Mouse (Mus musculus): ENCODE data around the gene Lmna. TPM values are rescaled to one million over a fixed set of nuclear protein-coding genes. Genes with fewer than 3 reads are reported as not detected.
A peak's percentile ranks its signal among the peaks of the same experiment; 100 is the strongest.

Gene Lmna
- polyA plus RNA-seq, 1 experiment from 2014 or later, result 51.6 TPM

DNA sequence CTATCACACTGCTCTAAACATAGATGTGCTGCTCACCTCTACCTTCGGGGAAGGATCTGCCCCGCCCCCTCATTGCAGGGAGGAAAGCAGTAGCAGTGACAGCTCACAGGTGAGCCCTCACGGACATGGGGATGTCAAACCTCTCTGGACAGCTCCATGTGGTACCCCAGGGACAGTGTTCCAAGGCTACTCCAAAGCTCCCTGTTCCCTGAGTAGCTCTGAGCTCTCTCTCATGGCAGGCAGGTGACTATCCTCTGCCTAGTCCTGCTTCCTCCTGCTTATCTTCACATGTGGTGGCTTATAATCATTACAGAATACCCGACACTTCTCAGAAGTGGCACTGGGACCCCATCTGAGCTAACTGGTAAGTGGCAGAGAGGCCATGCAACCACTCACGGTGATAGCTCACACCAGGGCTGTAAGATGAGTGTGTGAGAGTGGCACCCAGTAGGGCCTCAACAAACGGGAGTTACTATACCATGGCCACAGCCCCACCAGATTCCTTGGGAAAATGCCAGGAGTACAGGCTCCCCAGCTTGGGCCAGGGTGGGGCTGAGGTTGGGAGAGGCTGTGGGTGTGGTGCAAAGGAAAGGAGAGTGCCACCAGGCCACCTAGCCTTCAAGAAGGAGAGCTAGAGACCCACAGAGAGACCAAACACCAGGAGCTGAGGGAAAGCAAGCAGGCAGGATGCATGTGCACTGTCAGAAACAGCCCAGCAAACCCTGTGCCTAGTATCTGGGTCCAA, 37.1 kb upstream of the Lmna start:
- Histone ChIP-seq H3K27ac (no peak overlapping the region), H3K27me3 (replicated peaks) (no peaks in the 10 kb centered on the region), H3K9ac (no peak overlapping the region), H3K4me3 (no peak overlapping the region), H3K9me3 (no peaks in the 10 kb centered on the region), H3K36me3 (replicated peaks) (no peaks in the 10 kb centered on the region), H3K4me2 (no peak overlapping the region), H3K4me1 (peaks cover 13% of the 10 kb centered on the region)
- 77% methylated on average over 6 of the region's 6 CpGs for WGBS
- no peak for ATAC-seq (replicated peaks)

DNA sequence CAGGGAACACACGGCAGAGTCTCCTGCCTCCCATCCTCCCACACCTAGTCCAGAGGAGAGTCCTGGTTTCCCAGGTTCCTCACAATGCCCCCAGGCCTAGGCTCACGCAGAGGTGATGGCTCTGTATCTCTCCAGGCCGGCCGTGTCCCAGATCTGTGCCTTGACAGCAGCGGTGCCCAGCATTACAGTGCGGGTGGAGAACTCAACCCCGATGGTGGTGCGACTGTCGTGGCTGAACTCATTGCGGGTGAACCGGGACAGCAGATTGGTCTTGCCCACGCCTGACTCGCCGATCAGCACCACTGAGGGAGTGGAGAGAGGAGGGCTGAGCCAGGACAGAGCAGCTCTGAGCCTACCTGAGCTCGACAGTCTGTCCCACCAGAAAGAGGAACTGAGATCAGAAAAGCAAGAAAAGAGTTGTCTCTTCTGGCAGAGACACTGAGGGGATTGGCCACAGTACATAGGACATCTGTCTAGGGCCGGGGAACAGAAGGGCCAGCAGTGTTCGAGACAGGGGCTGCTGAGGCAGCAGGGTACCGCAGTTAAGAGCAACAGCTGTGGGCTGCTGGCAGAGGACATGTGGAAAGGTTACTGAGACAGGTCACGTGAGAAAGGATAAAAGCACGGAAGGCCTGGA, 35.3 kb upstream of the Lmna start:
- Histone ChIP-seq H3K9me3 (no peaks in the 10 kb centered on the region), H3K36me3 (replicated peaks) (peaks cover 6% of the 10 kb centered on the region; the same call in 1 of the 2 replicates), H3K27me3 (replicated peaks) (no peaks in the 10 kb centered on the region), H3K4me1 (peaks cover 25% of the 10 kb centered on the region), H3K4me2 (no peak overlapping the region), H3K9ac (no peak overlapping the region), H3K4me3 (no peak overlapping the region), H3K27ac (no peak overlapping the region)
- ATAC-seq (replicated peaks), result no peak
- 64% methylated on average over 20 of the region's 20 CpGs for WGBS

- WGBS, result 35% methylated on average over 5 of the region's 5 CpGs
- ATAC-seq (replicated peaks), result no peak
- H3K4me3 ChIP-seq, result no peak overlapping the region
Measured at GRCm38 (mm10) chr3:88544514-88544913, 34.8 kb upstream of the Lmna start.

GRCm38 (mm10) chr3:88543651-88544410, 34.1 kb upstream of the Lmna start:
- Histone ChIP-seq H3K27ac (no peak overlapping the region), H3K4me3 (no peak overlapping the region), H3K4me1 (peaks cover 34% of the 10 kb centered on the region), H3K27me3 (replicated peaks) (no peaks in the 10 kb centered on the region), H3K9ac (no peak overlapping the region), H3K4me2 (no peak overlapping the region), H3K9me3 (no peaks in the 10 kb centered on the region), H3K36me3 (replicated peaks) (peaks cover 8% of the 10 kb centered on the region; the same call in 1 of the 2 replicates)
- ATAC-seq (replicated peaks), result no peak
- WGBS, result 75% methylated on average over 5 of the region's 5 CpGs

More at GRCm38 (mm10) chr3:88544514-88544913, 34.8 kb upstream of the Lmna start:
- peaks cover 8% of the 10 kb centered on the region; the same call in 1 of the 2 replicates for H3K36me3 ChIP-seq (replicated peaks)
- H3K27ac ChIP-seq, result no peak overlapping the region
- H3K27me3 ChIP-seq (replicated peaks), result no peaks in the 10 kb centered on the region
- no peak overlapping the region for H3K9ac ChIP-seq
- H3K9me3 ChIP-seq, result no peaks in the 10 kb centered on the region
- no peak overlapping the region for H3K4me2 ChIP-seq
- H3K4me1 ChIP-seq, result peaks cover 30% of the 10 kb centered on the region

GRCm38 (mm10) chr3:88543174-88543573, 33.4 kb upstream of the Lmna start:
- Histone ChIP-seq H3K4me3 (no peak overlapping the region), H3K4me2 (no peak overlapping the region), H3K27me3 (replicated peaks) (no peaks in the 10 kb centered on the region), H3K27ac (no peak overlapping the region), H3K9me3 (no peaks in the 10 kb centered on the region), H3K4me1 (peaks cover 40% of the 10 kb centered on the region), H3K36me3 (replicated peaks) (peaks cover 14% of the 10 kb centered on the region), H3K9ac (no peak overlapping the region)
- no peak for ATAC-seq (replicated peaks)
- 80% methylated on average over 8 of the region's 8 CpGs for WGBS

DNA sequence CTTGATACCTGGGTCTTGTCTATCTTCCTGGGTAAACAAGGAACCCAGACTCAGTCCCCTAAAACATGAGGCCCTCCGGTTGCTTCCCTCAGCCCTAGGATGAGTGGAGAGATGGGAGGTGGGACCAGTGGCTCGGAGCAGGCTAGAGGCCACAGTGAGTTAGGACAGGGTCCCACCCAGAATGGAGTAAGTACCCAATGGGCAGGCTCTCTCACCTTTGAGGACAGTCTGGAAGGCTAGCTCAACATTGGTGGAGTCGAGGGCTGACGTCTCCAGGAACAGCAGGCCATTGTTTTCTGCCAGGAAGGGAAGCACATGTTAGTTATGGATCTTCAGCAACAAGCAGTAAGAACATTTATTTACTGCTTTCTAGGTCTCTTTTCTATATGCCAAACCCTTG, 32.7 kb upstream of the Lmna start:
- no peak overlapping the region for H3K4me3 ChIP-seq
- no peak for ATAC-seq (replicated peaks)
- peaks cover 20% of the 10 kb centered on the region for H3K36me3 ChIP-seq (replicated peaks)
- H3K27me3 ChIP-seq (replicated peaks), result no peaks in the 10 kb centered on the region
- peaks cover 47% of the 10 kb centered on the region for H3K4me1 ChIP-seq
- no peak overlapping the region for H3K9ac ChIP-seq
- H3K4me2 ChIP-seq, result no peak overlapping the region
- 83% methylated on average over 4 of the region's 4 CpGs for WGBS
- H3K27ac ChIP-seq, result no peak overlapping the region
- H3K9me3 ChIP-seq, result no peaks in the 10 kb centered on the region

- peak; percentile 21; the same call in 1 of the 2 replicates for ATAC-seq (replicated peaks)
- no peak overlapping the region for H3K4me2 ChIP-seq
- H3K4me3 ChIP-seq, result no peak overlapping the region
- no peaks in the 10 kb centered on the region for H3K27me3 ChIP-seq (replicated peaks)
- H3K36me3 ChIP-seq (replicated peaks), result peaks cover 27% of the 10 kb centered on the region
- no peak overlapping the region for H3K9ac ChIP-seq
- H3K9me3 ChIP-seq, result no peaks in the 10 kb centered on the region
- H3K27ac ChIP-seq, result peak overlapping the region; percentile 6; the same call in 1 of the 2 replicates
- H3K4me1 ChIP-seq, result peaks cover 54% of the 10 kb centered on the region
- WGBS, result 60% methylated on average over 6 of the region's 7 CpGs
Measured at GRCm38 (mm10) chr3:88541622-88542401, 32.1 kb upstream of the Lmna start.

- Histone ChIP-seq H3K27me3 (replicated peaks) (no peaks in the 10 kb centered on the region), H3K4me1 (peaks cover 71% of the 10 kb centered on the region), H3K36me3 (replicated peaks) (peaks cover 30% of the 10 kb centered on the region), H3K4me2 (no peak overlapping the region), H3K27ac (peak overlapping the region; percentile 52; the same call in 1 of the 2 replicates), H3K9ac (0 out of 2 replicates have a peak overlapping the region, but pooled peaks have one; percentile 10), H3K9me3 (no peaks in the 10 kb centered on the region), H3K4me3 (no peak overlapping the region)
- ATAC-seq (replicated peaks), result no peak
- WGBS, result 45% methylated on average over 5 of the region's 5 CpGs
Measured at GRCm38 (mm10) chr3:88540085-88540484, 30.3 kb upstream of the Lmna start.

GRCm38 (mm10) chr3:88539397-88539796, 29.6 kb upstream of the Lmna start:
- Histone ChIP-seq H3K4me2 (no peak overlapping the region), H3K9me3 (no peaks in the 10 kb centered on the region), H3K9ac (no peak overlapping the region), H3K27me3 (replicated peaks) (no peaks in the 10 kb centered on the region), H3K4me3 (no peak overlapping the region), H3K4me1 (peaks cover 78% of the 10 kb centered on the region), H3K27ac (0 out of 2 replicates have a peak overlapping the region, but pooled peaks have one; percentile 49), H3K36me3 (replicated peaks) (peaks cover 30% of the 10 kb centered on the region)
- no peak for ATAC-seq (replicated peaks)
- WGBS, result under 1% methylated on average over 3 of the region's 3 CpGs

- Histone ChIP-seq H3K4me2 (peak overlapping the region; percentile 27), H3K4me3 (no peak overlapping the region), H3K27ac (peak overlapping the region; percentile 61), H3K36me3 (replicated peaks) (peaks cover 30% of the 10 kb centered on the region), H3K4me1 (peaks cover 82% of the 10 kb centered on the region), H3K9me3 (no peaks in the 10 kb centered on the region), H3K27me3 (replicated peaks) (no peaks in the 10 kb centered on the region), H3K9ac (peak overlapping the region; percentile 14)
- 12% methylated on average over 9 of the region's 9 CpGs for whole genome bisulfite sequencing
- ATAC-seq (replicated peaks), result no peak
Measured at GRCm38 (mm10) chr3:88538271-88539145, 28.8 kb upstream of the Lmna start.

DNA sequence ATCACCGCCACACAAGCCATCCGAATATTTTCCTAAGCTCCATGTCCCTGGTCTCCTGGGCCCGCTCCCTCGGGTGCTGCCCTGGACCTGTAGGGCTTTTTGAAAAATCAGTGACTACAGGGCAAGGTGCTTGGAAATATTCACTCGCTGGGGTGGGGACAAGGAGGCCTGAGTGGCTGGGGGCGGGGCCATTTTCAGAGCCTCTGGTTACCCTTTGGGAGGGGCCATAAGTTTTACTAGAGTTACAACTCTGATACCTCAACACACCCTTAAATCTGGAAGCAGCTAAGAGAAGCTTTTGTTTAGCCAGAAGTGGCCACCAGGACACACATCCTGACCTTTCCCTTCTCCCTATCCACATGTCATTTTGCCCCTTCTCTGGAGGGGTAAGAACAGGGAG, 27.4 kb upstream of the Lmna start:
- ATAC-seq (replicated peaks), result no peak
- peak overlapping the region; percentile 83 for H3K4me2 ChIP-seq
- H3K36me3 ChIP-seq (replicated peaks), result peaks cover 30% of the 10 kb centered on the region
- no peaks in the 10 kb centered on the region for H3K9me3 ChIP-seq
- peaks cover 77% of the 10 kb centered on the region for H3K4me1 ChIP-seq
- peak overlapping the region; percentile 99 for H3K9ac ChIP-seq
- H3K27me3 ChIP-seq (replicated peaks), result no peaks in the 10 kb centered on the region
- WGBS, result 42% methylated on average over 6 of the region's 6 CpGs
- H3K27ac ChIP-seq, result peak overlapping the region; percentile 42
- H3K4me3 ChIP-seq, result peak overlapping the region; percentile 65

Measured in midbrain, embryonic 15.5 days (tissue).